8 mouse cellular contexts compared by ENCODE assay signal in genomic region chr3:95284062-95284461, GRCm38 (mm10). TPM values are rescaled to one million over a fixed set of nuclear protein-coding genes. Genes with fewer than 3 reads are reported as not detected.
DNase-seq lines count a peak whose midpoint lies in the region; ATAC-seq and TF ChIP-seq lines count a peak whose summit lies in the region.
"Had no signal": no experiment of that assay in that cellular context is flagged by ENCODE, and none has a peak within 500 bp of the region (broad histone marks: within the 10 kb centered on the region; RNA-seq: fewer than 3 reads in every experiment).

No protein-coding gene starts in this region.

- ATAC-seq in lung, embryonic 14.5 days (ENCODE audit: insufficient read depth), result no peak
- ATAC-seq in forebrain, embryonic 11.5 days (replicated peaks; ENCODE audit: low FRiP score), result no peak
- no peak for ATAC-seq in limb, embryonic 13.5 days (ENCODE audit: low FRiP score, low read depth)
- no peak for ATAC-seq in stomach, embryonic 14.5 days (ENCODE audit: insufficient number of reproducible peaks, insufficient read depth, low FRiP score, low read depth)

- H3K9ac ChIP-seq in lung, embryonic 14.5 days, result peak overlapping the region; percentile 83; the same call in 1 of the 2 replicates
- peak overlapping the region; percentile 60 for H3K9ac ChIP-seq in forebrain, embryonic 11.5 days (ENCODE audit: low read length)
- peak overlapping the region; percentile 90 for H3K9ac ChIP-seq in limb, embryonic 13.5 days
- H3K9ac ChIP-seq in stomach, embryonic 14.5 days (replicated peaks; ENCODE audit: low read depth, low read length), result no peak overlapping the region; the same call in 1 of the 2 replicates

- peaks cover 5% of the 10 kb centered on the region; the same call in 1 of the 2 replicates for H3K4me1 ChIP-seq in lung, embryonic 14.5 days (ENCODE audit: insufficient read depth)
- peaks cover 8% of the 10 kb centered on the region for H3K4me1 ChIP-seq in forebrain, embryonic 11.5 days (replicated peaks; ENCODE audit: control insufficient read depth, insufficient read depth, low read length)
- H3K4me1 ChIP-seq in limb, embryonic 13.5 days, result peaks cover 35% of the 10 kb centered on the region
- H3K4me1 ChIP-seq in stomach, embryonic 14.5 days (ENCODE audit: control insufficient read depth, insufficient read depth, low read length), result peaks cover 13% of the 10 kb centered on the region

- TF ChIP-seq CTCF in lung, embryonic 14.5 days (IDR thresholded peaks at IDR 0.05; ENCODE audit: low read depth), result no peak

- H3K27ac ChIP-seq in lung, embryonic 14.5 days (ENCODE audit: low read depth), result no peak overlapping the region
- H3K27ac ChIP-seq in forebrain, embryonic 11.5 days (ENCODE audit: low read depth, low read length), result no peak overlapping the region
- peak overlapping the region; percentile 92; the same call in 1 of the 2 replicates for H3K27ac ChIP-seq in limb, embryonic 13.5 days
- H3K27ac ChIP-seq in stomach, embryonic 14.5 days (ENCODE audit: low read length), result no peak overlapping the region

- H3K4me3 ChIP-seq in lung, embryonic 14.5 days (ENCODE audit: low read depth, low read length), result peak overlapping the region; percentile 59
- peak overlapping the region; percentile 72 for H3K4me3 ChIP-seq in forebrain, embryonic 11.5 days (ENCODE audit: low read depth, low read length)
- H3K4me3 ChIP-seq in limb, embryonic 13.5 days, result peak overlapping the region; percentile 77
- peak overlapping the region; percentile 78 for H3K4me3 ChIP-seq in stomach, embryonic 14.5 days (ENCODE audit: low read depth, low read length)

- H3K27me3 ChIP-seq in lung, embryonic 14.5 days (ENCODE audit: insufficient read depth, low read length), result no peaks in the 10 kb centered on the region
- H3K27me3 ChIP-seq in forebrain, embryonic 11.5 days (ENCODE audit: control insufficient read depth, insufficient read depth, low read length), result no peaks in the 10 kb centered on the region
- H3K27me3 ChIP-seq in limb, embryonic 13.5 days, result no peaks in the 10 kb centered on the region
- no peaks in the 10 kb centered on the region for H3K27me3 ChIP-seq in stomach, embryonic 14.5 days (ENCODE audit: control insufficient read depth, insufficient read depth, low read length)

- no peak for DNase-seq in lung, embryonic 14.5 days
- DNase-seq in lung, postnatal 10 days, result no peak
- no peak for DNase-seq in forebrain, embryonic 11.5 days (ENCODE audit: low spot score)
- no peak for DNase-seq in left cerebral cortex, adult 8-10 months (ENCODE audit: low spot score in 2 of 2)
- no peak for DNase-seq in B cell, adult 2 months

- H3K36me3 ChIP-seq in lung, embryonic 14.5 days (ENCODE audit: insufficient read depth), result peaks cover 15% of the 10 kb centered on the region; the same call in 1 of the 2 replicates
- no peaks in the 10 kb centered on the region for H3K36me3 ChIP-seq in forebrain, embryonic 11.5 days (ENCODE audit: control insufficient read depth, insufficient read depth, low read length)
- H3K36me3 ChIP-seq in limb, embryonic 13.5 days, result peaks cover 21% of the 10 kb centered on the region
- H3K36me3 ChIP-seq in stomach, embryonic 14.5 days (ENCODE audit: control insufficient read depth, insufficient read depth, low read length), result peaks cover 12% of the 10 kb centered on the region

- no peaks in the 10 kb centered on the region for H3K9me3 ChIP-seq in lung, embryonic 14.5 days (ENCODE audit: low read depth, low read length)
- H3K9me3 ChIP-seq in forebrain, embryonic 11.5 days (ENCODE audit: control insufficient read depth, low read length), result no peaks in the 10 kb centered on the region
- no peaks in the 10 kb centered on the region for H3K9me3 ChIP-seq in limb, embryonic 13.5 days
- no peaks in the 10 kb centered on the region for H3K9me3 ChIP-seq in stomach, embryonic 14.5 days (ENCODE audit: control insufficient read depth, low read depth, low read length)

- peak overlapping the region; percentile 75 for H3K4me2 ChIP-seq in lung, embryonic 14.5 days
- peak overlapping the region; percentile 84 for H3K4me2 ChIP-seq in forebrain, embryonic 11.5 days (ENCODE audit: low read depth, low read length, severe bottlenecking)
- peak overlapping the region; percentile 80 for H3K4me2 ChIP-seq in limb, embryonic 13.5 days (replicated peaks)
- peak overlapping the region; percentile 70 for H3K4me2 ChIP-seq in stomach, embryonic 14.5 days (replicated peaks; ENCODE audit: low read depth, low read length)

- WGBS in lung, embryonic 14.5 days, result 10% methylated on average over 1 of the region's 1 CpGs
- 17% methylated on average over 1 of the region's 1 CpGs for WGBS in forebrain, embryonic 11.5 days
- 15% methylated on average over 1 of the region's 1 CpGs for WGBS in limb, embryonic 13.5 days
- 15% methylated on average over 1 of the region's 1 CpGs for WGBS in stomach, embryonic 14.5 days

RNA-seq across cellular contexts. Expression of gene Prune1, which starts 2.2 kb away (rescaled TPM):
- polyA plus RNA-seq in lung, embryonic 14.5 days (2014; fragmentation: Nextera tagmentation; extraction: Ambion mirVana), result 20.0 and 23.5 TPM in 2 replicates
- 26.4 and 28.5 TPM in 2 replicates for polyA plus RNA-seq in forebrain, embryonic 11.5 days (2014; fragmentation: Nextera tagmentation; extraction: Ambion mirVana)
- polyA plus RNA-seq in limb, embryonic 13.5 days (2015; fragmentation: Nextera tagmentation; extraction: Ambion mirVana), result 24.2 and 26.9 TPM in 2 replicates
- polyA plus RNA-seq in stomach, embryonic 14.5 days (2014; fragmentation: Nextera tagmentation; extraction: Ambion mirVana), result 20.1 and 23.1 TPM in 2 replicates
- total RNA-seq in left cerebral cortex, adult 8-10 months (2022), result 10 to 100 TPM; 24.0 to 27.2 (median 25.2) TPM

RNA-seq across cellular contexts. Expression of gene Mindy1, which starts 2.9 kb away (rescaled TPM):
- polyA plus RNA-seq in lung, embryonic 14.5 days (2014; fragmentation: Nextera tagmentation; extraction: Ambion mirVana), result 36.5 and 40.0 TPM in 2 replicates
- 34.2 and 35.4 TPM in 2 replicates for polyA plus RNA-seq in forebrain, embryonic 11.5 days (2014; fragmentation: Nextera tagmentation; extraction: Ambion mirVana)
- polyA plus RNA-seq in limb, embryonic 13.5 days (2015; fragmentation: Nextera tagmentation; extraction: Ambion mirVana), result 38.1 and 41.2 TPM in 2 replicates
- polyA plus RNA-seq in stomach, embryonic 14.5 days (2014; fragmentation: Nextera tagmentation; extraction: Ambion mirVana), result 47.1 and 51.1 TPM in 2 replicates
- 10 to 100 TPM; 20.7 to 24.3 (median 22.4) TPM for total RNA-seq in left cerebral cortex, adult 8-10 months (2022)

RNA-seq across cellular contexts. Expression of gene Anxa9, which starts 22.9 kb away (rescaled TPM):
- polyA plus RNA-seq in lung, embryonic 14.5 days (2014; fragmentation: Nextera tagmentation; extraction: Ambion mirVana), result 1.8 and 2.0 TPM in 2 replicates
- polyA plus RNA-seq in forebrain, embryonic 11.5 days (2014; fragmentation: Nextera tagmentation; extraction: Ambion mirVana), result 1.3 and 1.5 TPM in 2 replicates
- polyA plus RNA-seq in limb, embryonic 13.5 days (2015; fragmentation: Nextera tagmentation; extraction: Ambion mirVana), result 2.0 and 2.5 TPM in 2 replicates
- polyA plus RNA-seq in stomach, embryonic 14.5 days (2014; fragmentation: Nextera tagmentation; extraction: Ambion mirVana), result 1.7 and 2.1 TPM in 2 replicates
- 1 to 10 TPM in 2 of 4 experiments, under 1 TPM in 2; 0.33 to 1.6 (median 0.93) TPM for total RNA-seq in left cerebral cortex, adult 8-10 months (2022)

RNA-seq across cellular contexts. Expression of gene Cers2, which starts 30.5 kb away (rescaled TPM):
- polyA plus RNA-seq in lung, embryonic 14.5 days (2014; fragmentation: Nextera tagmentation; extraction: Ambion mirVana), result 170 and 185 TPM in 2 replicates
- 111 and 122 TPM in 2 replicates for polyA plus RNA-seq in forebrain, embryonic 11.5 days (2014; fragmentation: Nextera tagmentation; extraction: Ambion mirVana)
- polyA plus RNA-seq in limb, embryonic 13.5 days (2015; fragmentation: Nextera tagmentation; extraction: Ambion mirVana), result 181 and 184 TPM in 2 replicates
- 136 and 146 TPM in 2 replicates for polyA plus RNA-seq in stomach, embryonic 14.5 days (2014; fragmentation: Nextera tagmentation; extraction: Ambion mirVana)
- 10 to 100 TPM; 51.9 to 63.7 (median 56.1) TPM for total RNA-seq in left cerebral cortex, adult 8-10 months (2022)

RNA-seq across cellular contexts. Expression of gene Bnipl, which starts 33.1 kb away (rescaled TPM):
- polyA plus RNA-seq in lung, embryonic 14.5 days (2014; fragmentation: Nextera tagmentation; extraction: Ambion mirVana), result 5.0 and 6.1 TPM in 2 replicates
- 0.39 and 0.72 TPM in 2 replicates for polyA plus RNA-seq in forebrain, embryonic 11.5 days (2014; fragmentation: Nextera tagmentation; extraction: Ambion mirVana)
- 2.2 and 2.5 TPM in 2 replicates for polyA plus RNA-seq in limb, embryonic 13.5 days (2015; fragmentation: Nextera tagmentation; extraction: Ambion mirVana)
- polyA plus RNA-seq in stomach, embryonic 14.5 days (2014; fragmentation: Nextera tagmentation; extraction: Ambion mirVana), result 8.2 and 8.4 TPM in 2 replicates
- total RNA-seq in left cerebral cortex, adult 8-10 months (2022), result under 1 TPM in 3 of 4 experiments, not detected in 1; 0.37 to 0.72 (median 0.67) TPM
- total RNA-seq: neutrophil, adult 5-6 weeks had no signal
